ENCODE assay signal across 11 mouse cellular contexts in the genomic region with DNA sequence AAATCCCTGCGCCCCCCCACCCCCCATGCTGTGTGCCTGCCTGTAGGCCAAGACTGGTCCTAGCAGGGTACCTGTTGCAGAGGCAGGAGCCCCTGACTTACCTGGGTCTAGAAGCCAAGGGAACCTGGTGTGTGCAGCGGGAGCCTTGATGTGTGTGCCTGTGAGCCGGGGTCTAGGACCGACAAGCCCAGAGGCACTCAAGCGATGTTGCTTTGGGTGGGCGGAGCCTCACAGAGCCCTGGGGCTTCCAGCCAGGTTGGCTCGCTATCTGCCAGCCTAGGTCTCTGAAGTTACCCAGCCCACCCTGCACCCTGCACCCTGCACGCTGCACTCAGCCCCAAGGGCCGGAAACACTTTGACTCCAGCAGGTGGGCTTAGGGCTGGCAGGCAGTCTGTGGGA. TPM values are rescaled to one million over a fixed set of nuclear protein-coding genes. Genes with fewer than 3 reads are reported as not detected.
DNase-seq lines count a peak whose midpoint lies in the region; ATAC-seq and TF ChIP-seq lines count a peak whose summit lies in the region.
"Had no signal": no experiment of that assay in that cellular context is flagged by ENCODE, and none has a peak within 500 bp of the region (broad histone marks: within the 10 kb centered on the region; RNA-seq: fewer than 3 reads in every experiment).

No protein-coding gene starts in this region.

- no peak for TF ChIP-seq EP300 in ES-Bruce4 (IDR thresholded peaks at IDR 0.05; ENCODE audit: insufficient read depth, low read depth, low read length)

- TF ChIP-seq POLR2A in kidney, adult 2 months (IDR thresholded peaks at IDR 0.05; ENCODE audit: low read depth, low read length): no peak
- no peak for TF ChIP-seq POLR2A in ES-Bruce4 (IDR thresholded peaks at IDR 0.05; ENCODE audit: insufficient read depth, low read length)

- DNase-seq in kidney, postnatal 0 days (ENCODE audit: low spot score): no peak
- DNase-seq in kidney, adult 2 months: no peak
- DNase-seq in embryo, embryonic 10.5 days (ENCODE audit: low spot score): peak; percentile 52
- no peak for DNase-seq in spleen, postnatal 14 days (ENCODE audit: low spot score in 2 of 2)
- DNase-seq in cerebellum, postnatal 14 days: no peak

- H3K9me3 ChIP-seq in kidney, postnatal 0 days (replicated peaks; ENCODE audit: low read length): no peaks in the 10 kb centered on the region
- H3K9me3 ChIP-seq in ES-Bruce4 (replicated peaks; ENCODE audit: control insufficient read depth, insufficient read depth, low read length, poor library complexity, severe bottlenecking): no peaks in the 10 kb centered on the region
- H3K9me3 ChIP-seq in hindbrain, embryonic 15.5 days: no peaks in the 10 kb centered on the region

- no peak overlapping the region for H3K4me3 ChIP-seq in kidney, postnatal 0 days (replicated peaks; ENCODE audit: low read depth, low read length)
- no peak overlapping the region for H3K4me3 ChIP-seq in kidney, adult 2 months (ENCODE audit: insufficient read depth, low read depth, low read length)
- H3K4me3 ChIP-seq in ES-Bruce4 (ENCODE audit: low read depth, low read length): 0 out of 2 replicates have a peak overlapping the region, but pooled peaks have one; percentile 12
- no peak overlapping the region for H3K4me3 ChIP-seq in hindbrain, embryonic 15.5 days
- H3K4me3 ChIP-seq: erythroblast, embryonic 14.5 days had no signal

- H3K36me3 ChIP-seq in kidney, postnatal 0 days (ENCODE audit: insufficient read depth, low read length): no peaks in the 10 kb centered on the region
- no peaks in the 10 kb centered on the region for H3K36me3 ChIP-seq in kidney, adult 2 months (ENCODE audit: control insufficient read depth, insufficient read depth, low read length)
- no peaks in the 10 kb centered on the region for H3K36me3 ChIP-seq in ES-Bruce4 (ENCODE audit: control insufficient read depth, insufficient read depth, low read length, poor library complexity, severe bottlenecking)
- no peaks in the 10 kb centered on the region for H3K36me3 ChIP-seq in hindbrain, embryonic 15.5 days

- WGBS in kidney, postnatal 0 days: 18% methylated on average over 9 of the region's 9 CpGs
- 23% methylated on average over 9 of the region's 9 CpGs for WGBS in kidney, adult 2 months
- WGBS in hindbrain, embryonic 15.5 days: 28% methylated on average over 9 of the region's 9 CpGs

- peaks cover 7% of the 10 kb centered on the region; the same call in 1 of the 2 replicates for H3K4me1 ChIP-seq in kidney, postnatal 0 days (replicated peaks; ENCODE audit: insufficient read depth, low read length)
- H3K4me1 ChIP-seq in kidney, adult 2 months (ENCODE audit: control insufficient read depth, insufficient read depth, low read length): no peaks in the 10 kb centered on the region
- H3K4me1 ChIP-seq in ES-Bruce4 (ENCODE audit: control insufficient read depth, insufficient read depth, low read length): no peaks in the 10 kb centered on the region
- H3K4me1 ChIP-seq in hindbrain, embryonic 15.5 days (replicated peaks): peaks cover 12% of the 10 kb centered on the region; the same call in 1 of the 2 replicates

- peak; percentile 45; the same call in 1 of the 2 replicates for ATAC-seq in kidney, postnatal 0 days (replicated peaks; ENCODE audit: low FRiP score, low read depth)
- peak; percentile 27; the same call in 1 of the 2 replicates for ATAC-seq in hindbrain, embryonic 15.5 days (ENCODE audit: low FRiP score, low read depth)
- ATAC-seq in inflammation-experienced regulatory T-cells, adult 6 months: no peak

- H3K9ac ChIP-seq in kidney, postnatal 0 days (ENCODE audit: low read depth, low read length): no peak overlapping the region
- H3K9ac ChIP-seq in ES-Bruce4 (ENCODE audit: low read depth, poor library complexity, severe bottlenecking): no peak overlapping the region
- no peak overlapping the region for H3K9ac ChIP-seq in hindbrain, embryonic 15.5 days

- peak overlapping the region; percentile 32; the same call in 1 of the 2 replicates for H3K27ac ChIP-seq in kidney, postnatal 0 days
- H3K27ac ChIP-seq in kidney, adult 2 months (ENCODE audit: insufficient read depth, low read depth, low read length): no peak overlapping the region
- no peak overlapping the region for H3K27ac ChIP-seq in ES-Bruce4 (ENCODE audit: insufficient read depth, low read length)
- no peak overlapping the region for H3K27ac ChIP-seq in hindbrain, embryonic 15.5 days (replicated peaks)

- H3K4me2 ChIP-seq in kidney, postnatal 0 days (ENCODE audit: low read length): no peak overlapping the region
- H3K4me2 ChIP-seq in hindbrain, embryonic 15.5 days: no peak overlapping the region

- H3K27me3 ChIP-seq in kidney, postnatal 0 days (ENCODE audit: insufficient read depth, low read length): no peaks in the 10 kb centered on the region
- no peaks in the 10 kb centered on the region for H3K27me3 ChIP-seq in kidney, adult 2 months (replicated peaks; ENCODE audit: control insufficient read depth, insufficient read depth, low read length)
- H3K27me3 ChIP-seq in ES-Bruce4 (ENCODE audit: control insufficient read depth, insufficient read depth, low read length, poor library complexity, severe bottlenecking): no peaks in the 10 kb centered on the region
- 0 out of 2 replicates have a peak, but pooled peaks cover 2% of the 10 kb centered on the region for H3K27me3 ChIP-seq in hindbrain, embryonic 15.5 days

- TF ChIP-seq CTCF in kidney, postnatal 0 days (IDR thresholded peaks at IDR 0.05; ENCODE audit: low read depth): no peak
- TF ChIP-seq CTCF in kidney, adult 2 months (conservative IDR thresholded peaks at IDR 0.05; ENCODE audit: insufficient read depth, insufficient read length, low read depth, low read length): no peak
- no peak for TF ChIP-seq CTCF in ES-Bruce4 (IDR thresholded peaks at IDR 0.05; ENCODE audit: low read depth, low read length)

RNA-seq across cellular contexts. Expression of a gene that starts 0.5 kb away (rescaled TPM):
- 12.2 and 13.1 TPM in 2 replicates for polyA plus RNA-seq in kidney, postnatal 0 days (2015; fragmentation: Nextera tagmentation; extraction: Ambion mirVana)
- 34.3 and 37.4 TPM in 2 replicates for polyA plus RNA-seq in kidney, adult 2 months (2012; rRNA removed)
- not detected in 2 replicates for polyA plus RNA-seq in ES-Bruce4 (2011; ENCODE audit: insufficient read depth, insufficient read length, low read depth, missing spikeins)
- polyA plus RNA-seq in hindbrain, embryonic 15.5 days (2015; fragmentation: Nextera tagmentation; extraction: Ambion mirVana): 0.27 TPM in 1 of 2 replicates, not detected in the other
- not detected for polyA plus RNA-seq in inflammation-experienced regulatory T-cells, adult 6 months (2017; shearing (Covaris generic))
- polyA plus RNA-seq: erythroblast, embryonic 14.5 days; liver, adult 2 months; small intestine, adult 2 months had no signal

RNA-seq across cellular contexts. Expression of a gene that starts 37.5 kb away (rescaled TPM):
- 0.13 TPM in 1 of 2 replicates, not detected in the other for polyA plus RNA-seq in kidney, postnatal 0 days (2015; fragmentation: Nextera tagmentation; extraction: Ambion mirVana)
- polyA plus RNA-seq in kidney, adult 2 months (2012; rRNA removed): 0.56 and 0.74 TPM in 2 replicates
- not detected in 2 replicates for polyA plus RNA-seq in ES-Bruce4 (2011; ENCODE audit: insufficient read depth, insufficient read length, low read depth, missing spikeins)
- polyA plus RNA-seq in hindbrain, embryonic 15.5 days (2015; fragmentation: Nextera tagmentation; extraction: Ambion mirVana): 0.08 TPM in 1 of 2 replicates, not detected in the other
- not detected for polyA plus RNA-seq in inflammation-experienced regulatory T-cells, adult 6 months (2017; shearing (Covaris generic))
- polyA plus RNA-seq: erythroblast, embryonic 14.5 days; liver, adult 2 months; small intestine, adult 2 months had no signal

RNA-seq across cellular contexts. Expression of a gene that starts 57.6 kb away (rescaled TPM):
- 133 and 145 TPM in 2 replicates for polyA plus RNA-seq in kidney, postnatal 0 days (2015; fragmentation: Nextera tagmentation; extraction: Ambion mirVana)
- 30.4 and 32.6 TPM in 2 replicates for polyA plus RNA-seq in kidney, adult 2 months (2012; rRNA removed)
- polyA plus RNA-seq in ES-Bruce4 (2011; ENCODE audit: insufficient read depth, insufficient read length, low read depth, missing spikeins): 28.7 and 37.2 TPM in 2 replicates
- 59.3 and 71.4 TPM in 2 replicates for polyA plus RNA-seq in hindbrain, embryonic 15.5 days (2015; fragmentation: Nextera tagmentation; extraction: Ambion mirVana)
- polyA plus RNA-seq in inflammation-experienced regulatory T-cells, adult 6 months (2017; shearing (Covaris generic)): 100 to 1,000 TPM; 112 to 149 (median 139) TPM
